Mouse (Mus musculus): ENCODE results near the gene Gm8127. TPM values are rescaled to one million over a fixed set of nuclear protein-coding genes. Genes with fewer than 3 reads are reported as not detected.
"Not testable (repeated sequence)": the region's sequence is repeated elsewhere in the genome, so short reads cannot be mapped to it uniquely, and the experiment has no call there.

Gm8127 gene
- polyA plus RNA-seq, 1 experiment from 2014 or later: not detected

DNA sequence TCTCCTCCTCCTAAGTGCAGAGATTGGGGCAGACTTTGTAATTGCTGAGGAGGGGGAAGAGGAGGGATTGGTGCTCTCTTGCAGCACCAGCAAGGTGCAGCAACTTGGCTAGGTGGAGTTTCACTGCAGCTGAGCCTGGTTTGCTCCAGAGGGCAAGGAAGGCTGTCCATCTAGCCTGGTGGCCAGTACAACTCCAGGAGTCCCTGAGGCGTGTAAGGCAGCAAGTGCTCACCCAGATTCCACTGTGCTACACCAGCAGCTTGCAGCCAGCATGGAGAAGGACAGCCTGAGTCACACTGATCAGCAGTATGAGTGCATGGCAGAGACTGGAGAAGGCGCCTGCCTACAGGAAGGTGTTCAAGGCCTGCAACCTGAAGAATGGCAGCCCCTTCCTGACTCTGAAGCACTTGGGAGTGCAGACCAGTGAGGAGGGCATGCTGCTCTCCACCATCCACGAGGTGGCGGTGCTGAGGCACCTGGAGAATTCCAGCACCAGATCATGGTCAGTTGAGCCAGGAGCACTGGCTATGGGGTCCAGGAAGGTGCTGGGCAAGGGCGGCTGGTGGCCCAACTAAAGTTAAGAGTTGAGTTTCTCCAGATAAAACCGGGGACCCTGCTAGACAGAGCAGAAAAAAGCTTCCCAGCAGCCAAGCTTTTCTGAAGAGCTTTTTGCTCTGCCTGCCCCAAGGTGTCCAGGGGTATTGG, 42.9 kb downstream of the Gm8127 start:
- not testable (repeated sequence) for H3K4me2 ChIP-seq (ENCODE audit: low read length); ATAC-seq (ENCODE audit: insufficient number of reproducible peaks, insufficient read depth, low FRiP score, low read depth); H3K9me3 ChIP-seq (ENCODE audit: control insufficient read depth, low read length); H3K36me3 ChIP-seq (ENCODE audit: control insufficient read depth, insufficient read depth, low read length); H3K4me1 ChIP-seq (ENCODE audit: control insufficient read depth in 2 of 2, insufficient read depth in 2 of 2, low read length in 2 of 2); H3K4me3 ChIP-seq (ENCODE audit: control insufficient read depth in 1 of 2, insufficient read depth in 1 of 2, low read depth in 1 of 2, low read length in 2 of 2); H3K9ac ChIP-seq (ENCODE audit: low read length); H3K27me3 ChIP-seq (ENCODE audit: control insufficient read depth, insufficient read depth, low read length); H3K27ac ChIP-seq (replicated peaks in 1 of 2; ENCODE audit: control insufficient read depth in 1 of 2, insufficient read depth in 1 of 2, low read depth in 2 of 2, low read length in 2 of 2)
- 24% methylated on average over 5 of the region's 6 CpGs for WGBS

DNA sequence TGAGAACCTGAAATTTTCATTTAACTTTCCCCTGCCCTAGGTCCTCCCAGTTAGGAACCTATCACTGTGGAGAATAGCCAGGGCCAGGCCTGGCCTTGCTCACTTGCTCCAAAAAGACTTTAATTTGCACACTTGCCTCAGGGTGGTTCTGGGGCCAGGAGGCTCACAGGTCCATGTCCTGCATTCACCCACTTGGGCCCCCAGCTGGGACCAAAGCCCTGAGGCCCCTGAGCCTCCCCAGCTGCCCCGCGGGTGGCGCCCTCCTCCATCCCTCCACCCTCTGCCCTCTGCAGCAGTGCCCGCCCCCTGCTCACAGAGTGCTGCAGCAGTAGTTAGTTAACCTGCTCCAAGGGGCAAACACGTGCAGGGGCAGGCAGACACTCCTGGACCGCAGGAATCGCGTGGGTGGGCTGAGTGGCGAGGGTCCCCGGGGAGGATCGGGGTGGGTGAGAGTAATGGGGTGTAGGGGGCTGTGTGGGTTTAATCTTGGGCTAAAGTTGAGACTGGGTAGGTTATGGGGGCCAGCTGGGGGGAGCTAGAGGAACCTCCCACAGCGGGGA, 43.9 kb downstream of the Gm8127 start:
- not testable (repeated sequence) for H3K36me3 ChIP-seq (ENCODE audit: control insufficient read depth, insufficient read depth, low read length); H3K27ac ChIP-seq (replicated peaks in 1 of 2; ENCODE audit: control insufficient read depth in 1 of 2, insufficient read depth in 1 of 2, low read depth in 2 of 2, low read length in 2 of 2); H3K27me3 ChIP-seq (ENCODE audit: control insufficient read depth, insufficient read depth, low read length); H3K4me1 ChIP-seq (ENCODE audit: control insufficient read depth in 2 of 2, insufficient read depth in 2 of 2, low read length in 2 of 2); ATAC-seq (ENCODE audit: insufficient number of reproducible peaks, insufficient read depth, low FRiP score, low read depth); H3K4me2 ChIP-seq (ENCODE audit: low read length); H3K4me3 ChIP-seq (ENCODE audit: control insufficient read depth in 1 of 2, insufficient read depth in 1 of 2, low read depth in 1 of 2, low read length in 2 of 2); H3K9ac ChIP-seq (ENCODE audit: low read length); H3K9me3 ChIP-seq (ENCODE audit: control insufficient read depth, low read length)
- 14% methylated on average over 10 of the region's 12 CpGs for WGBS

Other genes with a start within 250 kb of the Gm8127 start
- not detected in 2 replicates for gene Gm8094, start 217.2 kb downstream of the Gm8127 start, polyA plus RNA-seq (2014; fragmentation: Nextera tagmentation; extraction: Ambion mirVana)
- gene Gm8104, start 193.2 kb downstream of the Gm8127 start, polyA plus RNA-seq (2014; fragmentation: Nextera tagmentation; extraction: Ambion mirVana): 0.15 and 0.20 TPM in 2 replicates
- 0.14 and 0.30 TPM in 2 replicates for gene Gm7233, start 114.0 kb downstream of the Gm8127 start, polyA plus RNA-seq (2014; fragmentation: Nextera tagmentation; extraction: Ambion mirVana)
- not detected in 2 replicates for gene Gm8122, start 58.5 kb downstream of the Gm8127 start, polyA plus RNA-seq (2014; fragmentation: Nextera tagmentation; extraction: Ambion mirVana)
- gene Gm8126, start 35.2 kb downstream of the Gm8127 start, polyA plus RNA-seq (2014; fragmentation: Nextera tagmentation; extraction: Ambion mirVana): not detected in 2 replicates
- gene Gm9732, start 18.8 kb downstream of the Gm8127 start, polyA plus RNA-seq (2014; fragmentation: Nextera tagmentation; extraction: Ambion mirVana): not detected in 2 replicates
- gene 1700001F09Rik, start 54.0 kb upstream of the Gm8127 start, polyA plus RNA-seq (2014; fragmentation: Nextera tagmentation; extraction: Ambion mirVana): not detected in 2 replicates
- not detected in 2 replicates for gene Gm8138, start 122.5 kb upstream of the Gm8127 start, polyA plus RNA-seq (2014; fragmentation: Nextera tagmentation; extraction: Ambion mirVana)
- gene Gm5799, start 249.7 kb upstream of the Gm8127 start, polyA plus RNA-seq (2014; fragmentation: Nextera tagmentation; extraction: Ambion mirVana): not detected in 2 replicates